Mouse (Mus musculus): ENCODE results near the gene Hoxa3.

Hoxa3 gene

DNA sequence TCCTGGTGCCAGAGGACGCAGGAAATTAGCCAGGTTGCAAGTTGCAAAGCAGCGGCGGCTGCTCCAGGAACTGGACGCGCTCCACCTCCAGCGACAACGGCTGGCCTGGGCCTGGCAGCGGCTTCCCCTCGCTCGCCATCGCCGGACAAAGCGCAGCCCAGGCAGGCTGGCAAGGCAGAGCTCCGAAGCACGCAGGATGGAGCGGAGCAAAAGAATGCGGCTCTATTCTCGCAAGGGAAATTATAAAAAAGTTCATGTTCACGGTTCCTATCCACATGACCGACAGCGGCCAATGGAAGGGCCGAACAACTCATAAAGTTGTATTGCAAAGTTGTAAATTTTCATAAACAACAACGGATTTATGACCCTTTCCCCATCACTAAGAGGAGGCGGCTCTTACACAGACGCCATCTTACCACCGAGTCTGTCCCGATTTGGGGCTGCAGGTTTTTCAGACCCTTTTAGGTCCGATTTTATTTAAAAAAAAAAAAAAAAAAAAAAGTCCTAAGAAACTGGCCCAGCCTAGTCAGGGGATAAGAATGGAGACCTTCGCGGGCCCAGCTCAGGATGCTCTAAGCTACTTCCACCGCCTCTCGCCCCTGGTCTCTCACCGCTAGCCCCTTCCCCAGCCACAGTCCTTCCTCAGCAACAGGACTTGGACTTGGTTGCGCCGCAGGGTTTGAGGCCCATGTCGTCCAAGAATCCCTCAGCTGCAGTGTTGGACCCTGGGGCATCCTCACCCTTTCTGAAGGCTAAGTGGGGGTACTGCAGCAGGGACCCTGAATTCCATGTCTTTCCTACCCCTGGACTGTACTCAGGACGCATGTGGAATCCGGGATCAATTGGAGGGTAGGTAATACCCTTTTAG, at the start of gene Hoxa3, which contains the start of gene Gm28308:
Gene Hoxa3, minus strand, starts transcription at position 218 of the 868 bp plus-strand sequence.
Gene Gm28308, minus strand, starts transcription at position 221 of the 868 bp plus-strand sequence.
- DNase-seq = peak; percentile 92

DNA sequence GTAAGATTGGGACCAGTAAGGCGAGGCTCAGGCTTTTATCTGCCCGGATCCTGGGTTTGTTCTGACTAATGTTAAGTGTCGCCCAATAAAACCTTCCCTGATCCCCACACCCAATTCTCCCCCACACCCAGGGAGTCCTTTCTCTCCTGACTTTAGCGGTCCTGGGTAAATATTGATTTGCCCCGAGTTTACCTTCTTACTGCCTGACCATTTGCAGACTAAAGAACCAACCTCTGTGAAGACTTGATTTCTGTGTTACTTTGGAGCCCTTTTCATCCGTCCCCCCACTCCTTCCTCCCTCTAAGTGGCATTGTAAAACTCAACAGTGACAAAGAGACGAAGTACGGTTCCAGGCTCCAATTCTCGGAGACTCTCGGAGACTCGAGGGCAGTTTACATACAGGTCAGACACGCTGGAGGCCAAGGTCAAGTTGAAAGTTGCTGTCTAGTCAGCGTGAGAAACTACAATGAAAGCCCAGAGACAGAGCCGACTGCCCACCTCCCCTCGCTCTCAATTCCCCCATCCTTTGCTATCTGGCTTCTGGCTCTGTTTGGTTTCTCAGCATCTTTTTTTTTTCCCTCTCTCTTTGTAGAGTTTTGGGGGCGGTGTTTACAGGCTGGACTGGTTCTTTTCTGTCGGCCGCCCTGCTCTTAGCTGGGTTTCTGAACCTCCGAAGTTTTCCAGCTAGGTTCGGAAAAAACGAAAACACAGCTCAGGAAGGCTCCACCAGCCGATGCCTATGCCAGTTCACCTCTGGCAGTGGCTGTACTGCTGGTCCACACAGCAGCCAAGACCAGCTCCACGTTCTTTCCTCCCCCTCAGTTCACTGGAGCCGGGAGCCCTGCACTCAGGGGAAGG, 49.6 kb upstream of the Hoxa3 start:
- no peak for DNase-seq

DNA sequence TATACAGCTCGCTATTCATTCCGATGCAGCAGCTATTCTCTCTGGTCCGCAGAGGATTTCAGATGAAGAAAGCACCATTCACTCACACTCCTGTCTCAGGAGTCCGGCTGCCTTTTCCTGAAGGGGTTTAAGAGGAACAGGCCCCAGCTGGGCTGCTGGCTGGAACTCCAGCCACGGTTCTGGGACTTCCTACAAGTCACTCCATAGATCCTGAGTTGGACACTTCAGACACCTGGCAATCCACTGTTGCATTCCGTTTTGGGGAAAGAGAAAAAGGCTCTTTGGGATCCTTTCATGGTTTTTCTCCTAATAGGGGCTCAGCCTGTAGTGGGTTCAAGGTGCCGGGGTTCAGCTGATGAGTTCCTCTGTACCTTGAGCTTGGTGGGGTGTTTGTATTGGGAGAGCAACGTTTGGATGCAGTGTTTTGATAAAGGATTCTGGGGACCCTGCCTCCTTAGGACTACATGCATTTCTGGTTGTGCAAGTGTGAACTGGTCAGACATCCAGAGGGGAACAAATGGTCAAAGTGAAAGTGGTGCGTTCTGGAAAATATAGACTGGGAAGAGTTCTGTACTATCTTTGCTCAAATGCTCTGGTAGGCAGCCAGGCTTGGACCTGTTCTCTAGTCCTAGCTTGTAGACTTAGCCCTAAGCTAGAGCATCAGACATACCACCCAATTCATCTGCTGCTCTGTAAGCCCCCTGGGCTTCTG, 48.8 kb upstream of the Hoxa3 start:
- DNase-seq = no peak

DNA sequence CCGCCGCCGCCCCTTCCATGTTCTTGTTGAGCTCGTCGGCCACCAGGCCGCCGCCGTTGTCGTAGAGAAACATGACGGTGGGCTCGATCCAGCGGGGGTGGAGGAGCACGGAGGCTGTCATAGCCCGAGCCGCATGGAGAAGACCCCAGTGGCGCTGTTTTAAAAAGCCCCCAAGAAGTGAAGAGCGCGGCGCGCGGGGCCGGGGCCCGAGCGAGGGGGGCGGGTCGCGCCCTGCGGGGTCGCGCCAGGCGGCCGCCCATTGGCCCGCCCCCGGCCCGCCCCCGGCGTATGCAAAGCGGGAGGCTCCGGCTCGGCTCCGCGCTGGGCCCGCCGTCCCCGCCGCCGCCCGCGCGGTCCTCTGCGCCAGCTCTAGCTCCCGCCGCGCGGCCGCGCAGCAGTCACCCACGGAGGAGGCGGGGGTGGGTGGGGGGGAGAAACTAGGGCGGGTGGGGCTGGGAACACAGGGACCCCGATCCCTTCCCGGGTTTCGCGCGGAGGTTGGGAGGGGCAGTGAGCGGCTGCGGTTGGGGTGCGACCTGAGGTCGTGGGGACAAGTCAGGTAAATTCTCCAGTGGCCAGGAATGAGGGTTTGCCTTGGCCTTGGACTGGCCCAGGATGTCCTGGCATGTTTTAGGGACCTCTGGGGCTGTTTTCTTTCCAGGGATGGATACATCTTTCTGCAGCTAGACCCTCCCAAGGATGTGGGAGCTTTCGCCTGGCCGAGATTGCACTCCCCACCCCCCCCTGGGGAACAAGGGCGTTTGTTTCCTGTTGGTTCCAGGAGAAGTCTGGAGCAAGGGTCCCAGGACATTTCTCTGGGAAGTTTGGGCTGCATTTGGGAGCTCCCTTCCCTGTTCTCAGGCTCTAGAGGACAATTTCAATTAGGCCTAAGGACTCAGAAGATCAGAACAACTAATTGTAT, 47.8 kb upstream of the Hoxa3 start, which contains the start of gene Hoxa13:
Gene Hoxa13, minus strand, starts transcription at position 227 of the 922 bp plus-strand sequence.
- no peak for DNase-seq

GRCm38 (mm10) chr6:52259811-52260261, 46.7 kb upstream of the Hoxa3 start:
- DNase-seq = no peak

DNA sequence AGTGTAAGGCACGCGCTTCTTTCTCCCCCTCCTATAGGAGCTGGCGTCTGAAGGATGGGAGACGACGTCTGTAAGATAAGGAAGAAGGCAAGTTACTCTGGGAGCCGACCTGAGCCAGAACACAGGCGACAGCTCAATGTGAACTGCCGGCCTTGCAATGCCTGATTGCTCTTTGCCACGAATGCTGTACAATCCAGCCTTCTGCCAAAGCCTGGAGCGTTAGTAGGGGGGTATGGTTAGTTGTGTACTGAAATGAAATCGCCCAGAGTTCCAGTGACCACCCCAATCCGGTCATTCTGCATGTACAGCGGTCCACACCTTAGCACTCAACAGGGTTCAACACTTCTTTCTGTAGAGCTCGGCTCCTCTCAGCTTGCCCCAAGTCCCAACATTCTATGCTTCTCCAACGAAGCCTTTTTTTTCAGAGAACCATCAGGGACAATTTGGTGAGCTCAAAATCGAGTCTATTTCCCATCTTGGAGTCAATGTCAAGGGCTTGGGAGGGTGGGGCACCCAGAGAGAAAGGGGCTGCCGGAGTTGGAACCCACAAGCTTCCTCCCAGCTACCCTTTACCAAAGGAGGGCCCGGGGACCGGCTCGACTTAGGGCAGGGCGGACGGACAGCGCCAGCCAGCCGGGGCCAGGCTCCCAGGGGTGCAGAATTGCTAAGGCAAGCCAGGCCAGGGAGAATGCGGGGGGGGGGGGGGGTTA, 46.1 kb upstream of the Hoxa3 start:
- no peak for DNase-seq

- DNase-seq = peak; percentile 90
Measured at GRCm38 (mm10) chr6:52256956-52257355, 43.8 kb upstream of the Hoxa3 start.

- DNase-seq = no peak
Measured at GRCm38 (mm10) chr6:52253511-52254500, 40.7 kb upstream of the Hoxa3 start.

DNA sequence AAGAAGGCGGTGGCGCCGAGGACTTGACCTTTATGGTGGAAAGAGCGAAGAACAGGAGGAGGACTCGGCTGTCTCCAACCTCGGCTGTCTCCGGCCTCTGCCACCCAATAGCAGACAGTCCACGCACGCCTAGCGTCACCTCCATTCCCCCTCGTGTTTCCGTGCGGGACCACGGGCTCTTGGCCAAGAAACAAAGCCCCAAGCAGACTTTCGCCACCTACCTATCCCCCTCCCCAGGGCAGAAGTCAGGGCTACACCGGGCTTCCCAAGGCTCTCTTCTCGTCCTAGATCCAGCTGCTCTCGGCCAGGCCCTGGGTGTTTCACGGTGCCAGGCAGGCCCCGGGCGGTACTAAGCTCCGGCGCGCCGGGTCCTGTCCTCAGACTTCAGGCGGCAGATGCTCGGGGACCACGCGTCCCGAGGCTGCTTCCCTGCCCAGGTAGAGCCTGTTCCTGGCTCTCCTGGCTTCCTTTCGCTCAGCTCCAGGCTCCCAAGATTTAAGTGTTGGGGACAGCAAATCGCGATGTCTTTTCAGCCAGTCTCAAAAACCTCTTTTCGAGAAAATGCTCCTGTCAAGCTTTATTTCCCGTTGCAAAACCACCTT, 39.7 kb upstream of the Hoxa3 start:
- no peak for DNase-seq

- DNase-seq = no peak
Measured at GRCm38 (mm10) chr6:52252016-52252774, 39.1 kb upstream of the Hoxa3 start.

- no peak for DNase-seq
Measured at GRCm38 (mm10) chr6:52251177-52251879, 38.2 kb upstream of the Hoxa3 start.

GRCm38 (mm10) chr6:52249826-52250225, 36.7 kb upstream of the Hoxa3 start:
- DNase-seq = no peak

- DNase-seq = no peak
Measured at GRCm38 (mm10) chr6:52249415-52249738, 36.2 kb upstream of the Hoxa3 start.

DNA sequence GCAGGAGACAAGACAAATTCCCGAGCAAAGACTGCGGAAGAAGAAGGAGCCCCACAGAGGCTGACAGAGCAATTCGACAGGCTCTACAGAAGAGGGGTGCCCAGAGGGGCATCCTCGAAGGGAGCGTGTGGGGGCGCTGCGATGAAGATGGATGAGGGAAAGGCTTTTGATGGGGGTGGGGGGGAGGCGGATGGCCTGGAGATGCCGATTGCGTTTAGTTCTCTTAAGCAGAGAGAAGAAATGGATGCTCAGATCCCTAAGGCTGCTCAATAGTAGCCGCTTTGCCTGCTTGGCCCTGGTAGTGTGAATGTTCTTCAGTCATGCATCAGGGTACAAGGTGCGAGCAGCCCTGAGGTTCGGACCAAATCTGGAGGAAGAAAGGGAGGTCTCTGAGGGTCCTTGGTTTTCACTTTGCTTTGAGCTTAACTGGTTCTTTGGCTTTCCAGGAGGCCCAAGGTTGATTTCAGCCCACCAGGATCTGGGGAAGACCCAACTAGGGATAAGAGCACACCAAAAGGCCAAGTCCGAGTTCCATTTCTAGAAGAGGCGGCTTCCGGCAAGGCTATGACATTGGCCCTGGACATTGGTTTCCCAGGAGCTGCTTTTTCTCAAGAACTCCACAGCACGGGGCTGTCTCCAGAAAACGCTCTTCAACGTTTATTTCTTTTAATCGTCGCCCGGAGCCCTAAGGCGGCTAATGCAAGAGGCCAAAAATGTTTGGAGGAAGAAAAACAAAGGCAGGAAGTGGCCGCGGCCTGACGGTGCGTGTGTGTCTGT, 35.7 kb upstream of the Hoxa3 start:
- DNase-seq = no peak

DNA sequence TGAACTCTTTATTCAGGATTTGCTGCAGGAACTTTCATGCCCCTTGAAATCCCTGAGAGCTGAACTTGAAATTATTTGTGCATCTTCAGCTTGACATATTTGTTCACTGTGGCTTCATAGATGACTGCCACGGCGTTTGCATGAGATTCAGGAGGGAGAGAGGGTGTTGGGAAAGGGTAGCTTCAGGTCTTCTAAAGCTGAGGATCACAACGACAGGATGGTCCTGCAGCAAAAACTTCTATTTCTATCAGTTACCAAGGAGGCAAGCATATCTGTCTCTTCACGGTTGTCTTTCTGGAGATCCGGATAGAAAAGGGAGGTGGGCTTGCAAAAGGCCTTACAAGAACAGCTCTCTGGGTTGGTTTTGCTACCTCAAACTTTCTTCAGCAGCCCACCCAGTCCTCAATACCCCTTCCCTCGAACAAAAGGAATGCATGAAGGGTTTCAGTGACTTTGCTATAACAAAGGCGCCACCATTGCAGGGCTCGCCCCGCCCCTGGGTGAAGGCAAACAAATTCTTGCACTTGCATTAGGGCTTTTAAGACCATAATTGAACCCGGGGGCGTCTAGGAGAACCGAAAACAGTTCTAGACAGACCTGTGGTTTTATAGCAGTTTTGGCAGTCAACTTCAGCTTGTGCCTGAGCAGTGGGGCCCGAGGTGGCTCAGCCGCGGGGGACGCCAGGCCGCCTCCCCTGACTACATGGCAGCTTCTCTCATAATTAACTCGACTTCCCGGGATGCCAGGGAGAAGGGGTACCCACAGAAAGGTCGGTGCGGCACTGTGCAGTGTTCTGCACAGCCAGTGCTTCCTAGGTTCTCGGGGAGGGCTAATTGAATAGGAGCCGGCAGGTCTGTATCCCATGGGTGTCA, 34.9 kb upstream of the Hoxa3 start:
- no peak for DNase-seq

GRCm38 (mm10) chr6:52246916-52247315, 33.8 kb upstream of the Hoxa3 start:
- no peak for DNase-seq

All from kidney, adult 9 months (tissue).